Mouse (Mus musculus): ENCODE results near the gene Slc16a7. TPM values are rescaled to one million over a fixed set of nuclear protein-coding genes. Genes with fewer than 3 reads are reported as not detected.

Slc16a7 gene
- total and polyA plus RNA-seq, 2 experiments, result 26.8 to 79.7 TPM

GRCm38 (mm10) chr10:125177782-125178181 is 211.5 kb downstream of the Slc16a7 start:
- 88% methylated on average over 2 of the region's 2 CpGs for WGBS
- Histone ChIP-seq H3K27ac (replicated peaks; ENCODE audit: insufficient read depth, low read depth, low read length) (no peak overlapping the region), H3K27me3 (ENCODE audit: control insufficient read depth, insufficient read depth, low read length) (no peaks in the 10 kb centered on the region), H3K36me3 (ENCODE audit: control insufficient read depth, insufficient read depth, low read length) (no peaks in the 10 kb centered on the region), H3K4me3 (ENCODE audit: insufficient read depth, low read depth, low read length) (no peak overlapping the region), H3K79me2 (ENCODE audit: control insufficient read depth, insufficient read depth, low read length) (no peaks in the 10 kb centered on the region), H3K9ac (ENCODE audit: low read depth, low read length) (no peak overlapping the region), H3K4me1 (ENCODE audit: control insufficient read depth, insufficient read depth, low read length) (no peaks in the 10 kb centered on the region)
- TF ChIP-seq CTCF (IDR thresholded peaks at IDR 0.05; ENCODE audit: low read depth, low read length), result no peak
- no peak for TF ChIP-seq POLR2A (IDR thresholded peaks at IDR 0.05; ENCODE audit: extremely low read depth, insufficient read depth, low read length)
- DNase-seq (ENCODE audit: extremely low read depth, low read depth, low spot score), result no peak

- H3K4me1 ChIP-seq (ENCODE audit: control insufficient read depth, insufficient read depth, low read length), result no peaks in the 10 kb centered on the region
- TF ChIP-seq POLR2A (IDR thresholded peaks at IDR 0.05; ENCODE audit: extremely low read depth, insufficient read depth, low read length) (no peak), CTCF (IDR thresholded peaks at IDR 0.05; ENCODE audit: low read depth, low read length) (no peak)
These were observed 214.1 kb downstream of the Slc16a7 start for GRCm38 (mm10) chr10:125175013-125175650.

GRCm38 (mm10) chr10:125171625-125172024 is 217.6 kb downstream of the Slc16a7 start:
- Histone ChIP-seq H3K9ac (ENCODE audit: low read depth, low read length) (no peak overlapping the region), H3K4me1 (ENCODE audit: control insufficient read depth, insufficient read depth, low read length) (no peaks in the 10 kb centered on the region), H3K4me3 (ENCODE audit: insufficient read depth, low read depth, low read length) (no peak overlapping the region), H3K27ac (replicated peaks; ENCODE audit: insufficient read depth, low read depth, low read length) (no peak overlapping the region), H3K36me3 (ENCODE audit: control insufficient read depth, insufficient read depth, low read length) (no peaks in the 10 kb centered on the region), H3K79me2 (ENCODE audit: control insufficient read depth, insufficient read depth, low read length) (no peaks in the 10 kb centered on the region), H3K27me3 (ENCODE audit: control insufficient read depth, insufficient read depth, low read length) (no peaks in the 10 kb centered on the region)
- TF ChIP-seq CTCF (IDR thresholded peaks at IDR 0.05; ENCODE audit: low read depth, low read length), result no peak
- no peak for TF ChIP-seq POLR2A (IDR thresholded peaks at IDR 0.05; ENCODE audit: extremely low read depth, insufficient read depth, low read length)
- WGBS, result 87% methylated on average over 10 of the region's 10 CpGs
- DNase-seq (ENCODE audit: extremely low read depth, low read depth, low spot score), result no peak

More at GRCm38 (mm10) chr10:125175013-125175650, 214.1 kb downstream of the Slc16a7 start:
- 87% methylated on average over 5 of the region's 5 CpGs for WGBS
- no peak overlapping the region for H3K27ac ChIP-seq (replicated peaks; ENCODE audit: insufficient read depth, low read depth, low read length)
- DNase-seq (ENCODE audit: extremely low read depth, low read depth, low spot score), result no peak
- H3K27me3 ChIP-seq (ENCODE audit: control insufficient read depth, insufficient read depth, low read length), result no peaks in the 10 kb centered on the region
- H3K9ac ChIP-seq (ENCODE audit: low read depth, low read length), result no peak overlapping the region
- H3K4me3 ChIP-seq (ENCODE audit: insufficient read depth, low read depth, low read length), result no peak overlapping the region
- no peaks in the 10 kb centered on the region for H3K36me3 ChIP-seq (ENCODE audit: control insufficient read depth, insufficient read depth, low read length)
- H3K79me2 ChIP-seq (ENCODE audit: control insufficient read depth, insufficient read depth, low read length), result no peaks in the 10 kb centered on the region

DNA sequence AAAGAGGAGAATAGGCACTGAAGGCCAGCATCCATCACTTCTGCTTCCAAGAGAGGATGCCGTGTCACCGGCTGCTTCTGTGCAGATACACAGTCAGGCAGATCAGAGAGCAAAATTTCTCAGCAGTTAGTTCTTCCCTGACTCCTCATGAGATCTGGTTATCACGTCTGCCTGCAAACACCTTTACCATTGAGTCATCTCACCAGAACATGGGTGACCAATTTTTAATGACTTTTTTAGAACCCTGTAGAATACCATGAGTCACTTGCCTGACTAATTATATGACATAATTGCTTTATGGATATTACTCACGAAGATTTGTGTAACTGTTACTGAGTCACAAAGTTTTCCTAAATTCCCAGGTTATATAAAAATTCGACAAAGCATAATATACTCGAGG is 218.1 kb downstream of the Slc16a7 start:
- Histone ChIP-seq H3K9ac (ENCODE audit: low read depth, low read length) (no peak overlapping the region), H3K79me2 (ENCODE audit: control insufficient read depth, insufficient read depth, low read length) (no peaks in the 10 kb centered on the region), H3K27me3 (ENCODE audit: control insufficient read depth, insufficient read depth, low read length) (no peaks in the 10 kb centered on the region), H3K4me3 (ENCODE audit: insufficient read depth, low read depth, low read length) (no peak overlapping the region), H3K27ac (replicated peaks; ENCODE audit: insufficient read depth, low read depth, low read length) (no peak overlapping the region), H3K36me3 (ENCODE audit: control insufficient read depth, insufficient read depth, low read length) (no peaks in the 10 kb centered on the region), H3K4me1 (ENCODE audit: control insufficient read depth, insufficient read depth, low read length) (no peaks in the 10 kb centered on the region)
- WGBS, result 84% methylated on average over 6 of the region's 6 CpGs
- DNase-seq (ENCODE audit: extremely low read depth, low read depth, low spot score), result no peak
- TF ChIP-seq CTCF (IDR thresholded peaks at IDR 0.05; ENCODE audit: low read depth, low read length), result no peak
- no peak for TF ChIP-seq POLR2A (IDR thresholded peaks at IDR 0.05; ENCODE audit: extremely low read depth, insufficient read depth, low read length)
